Mouse (Mus musculus): ENCODE measurements around the gene Wdr41.

DNA sequence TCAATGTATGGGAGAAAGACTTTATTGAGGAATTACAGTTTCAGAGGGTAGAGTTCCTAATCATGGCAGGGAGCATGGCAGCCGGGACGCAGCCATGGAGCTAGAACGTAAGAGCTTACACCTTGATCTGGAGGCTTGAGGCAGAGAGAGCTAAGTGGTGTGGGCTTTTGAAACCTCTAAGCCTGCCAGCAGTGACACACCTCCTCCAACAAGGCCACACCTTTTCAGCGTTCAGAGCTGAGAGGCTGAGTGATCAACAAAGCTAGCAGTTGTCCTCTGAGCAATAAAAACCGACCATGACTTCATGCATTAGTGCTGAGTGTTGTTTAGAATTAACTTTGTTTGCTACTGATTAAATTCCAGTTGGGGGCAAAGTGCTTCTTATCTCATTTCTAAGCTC is 14.4 kb downstream of the Wdr41 start:
- no peak for TF ChIP-seq CTCF (IDR thresholded peaks at IDR 0.05; ENCODE audit: low read depth)
- TF ChIP-seq EP300 (IDR thresholded peaks at IDR 0.05; ENCODE audit: low read depth), result no peak
